Mouse (Mus musculus) neural tube, embryonic 14.5 days (tissue): Measurements from ENCODE around the gene Klhdc4. TPM values are rescaled to one million over a fixed set of nuclear protein-coding genes. Genes with fewer than 3 reads are reported as not detected.

Experiments used
- ATAC-seq: fragments of 200-750 bp; cut with Nextera tagmentation; 2 replicates; pipeline ENCODE4 v1.8.0; 2017; ENCODE audit warnings: low read depth, mild to moderate bottlenecking, moderate TSS enrichment, moderate library complexity
- H3K27ac ChIP-seq: fragments of 300-500 bp; sonication (generic); 2 replicates; pipeline ENCODE4 v1.5.1; 2014; ENCODE audit warnings: low read depth, mild to moderate bottlenecking, control low read depth, low read length, moderate library complexity, mixed read lengths
- H3K27me3 ChIP-seq: fragments of 300-500 bp; sonication (generic); 2 replicates; pipeline ENCODE4 v1.6.1; 2014; ENCODE audit warnings: low read length; ENCODE audit not compliant: control insufficient read depth, insufficient read depth
- H3K36me3 ChIP-seq: fragments of 300-500 bp; sonication (generic); 2 replicates; pipeline ENCODE4 v1.6.1; 2014; ENCODE audit warnings: low read length, mixed read lengths; ENCODE audit not compliant: control insufficient read depth, insufficient read depth
- H3K4me1 ChIP-seq: fragments of 300-500 bp; sonication (generic); 2 replicates; pipeline ENCODE4 v1.6.1; 2014; ENCODE audit warnings: low read length; ENCODE audit not compliant: control insufficient read depth, insufficient read depth
- H3K4me2 ChIP-seq: fragments of 300-500 bp; sonication (generic); 2 replicates; pipeline ENCODE4 v1.6.1; 2014; ENCODE audit warnings: mild to moderate bottlenecking, low read depth, low read length, control low read depth
- H3K4me3 ChIP-seq: fragments of 300-500 bp; sonication (generic); 2 replicates; pipeline ENCODE4 v1.5.1; 2014; ENCODE audit warnings: low read depth, low read length, control low read depth, mixed read lengths
- H3K9ac ChIP-seq: fragments of 300-500 bp; sonication (generic); replicated peaks from 2 replicates; pipeline ENCODE4 v1.6.1; 2014; ENCODE audit warnings: low read depth, mild to moderate bottlenecking, control low read depth, low read length, mixed read lengths
- H3K9me3 ChIP-seq: fragments of 300-500 bp; sonication (generic); 2 replicates; pipeline ENCODE4 v1.6.1; 2016; ENCODE audit warnings: low read length; ENCODE audit not compliant: control insufficient read depth
- WGBS: fragments of 180-500 bp; shearing (Covaris S2); extraction: QIAGEN DNeasy Blood & Tissue Kit; methylation state at CpG from one replicate; pipeline ENCODE4 v1.1.7; 2014; 5-methylcytosine and 5-hydroxymethylcytosine counted together
- polyA plus RNA-seq: library from polyadenylated mRNA; unstranded; fragments of >200 nt; fragmentation: Nextera tagmentation; extraction: Ambion mirVana; gene quantifications from 2 replicates; pipeline ENCODE4 v1.2.1, GENCODE M21; 2014

Gene Klhdc4
- polyA plus RNA-seq = 43.7 and 46.2 TPM in 2 replicates

- H3K9ac ChIP-seq = peak within 1 kb of the TSS; percentile 80
- peaks cover 13% of the 10 kb centered on the region for H3K4me1 ChIP-seq
- H3K9me3 ChIP-seq = no peaks in the 10 kb centered on the region
- WGBS = under 1% methylated on average over 68 of the region's 68 CpGs
- peak within 1 kb of the TSS; percentile 88 for H3K4me3 ChIP-seq
- H3K27ac ChIP-seq = peak within 1 kb of the TSS; percentile 85
- H3K4me2 ChIP-seq = peak within 1 kb of the TSS; percentile 96
- H3K36me3 ChIP-seq = no peaks in the 10 kb centered on the region
- no peaks in the 10 kb centered on the region for H3K27me3 ChIP-seq
- peak; percentile 99 for ATAC-seq
Measured at GRCm38 (mm10) chr8:121829048-121829776, at the start of gene Klhdc4. TSS of gene Klhdc4 (minus strand) at chr8:121829569.

- Histone ChIP-seq H3K4me1 (no peaks in the 10 kb centered on the region), H3K4me3 (no peak overlapping the region), H3K27me3 (no peaks in the 10 kb centered on the region), H3K9me3 (no peaks in the 10 kb centered on the region), H3K27ac (no peak overlapping the region), H3K9ac (no peak overlapping the region), H3K4me2 (no peak overlapping the region), H3K36me3 (peaks cover under 1% of the 10 kb centered on the region; the same call in 1 of the 2 replicates)
- no peak for ATAC-seq
- 91% methylated on average over 7 of the region's 7 CpGs for WGBS
Measured at GRCm38 (mm10) chr8:121877828-121878480, 48.6 kb upstream of the Klhdc4 start.

DNA sequence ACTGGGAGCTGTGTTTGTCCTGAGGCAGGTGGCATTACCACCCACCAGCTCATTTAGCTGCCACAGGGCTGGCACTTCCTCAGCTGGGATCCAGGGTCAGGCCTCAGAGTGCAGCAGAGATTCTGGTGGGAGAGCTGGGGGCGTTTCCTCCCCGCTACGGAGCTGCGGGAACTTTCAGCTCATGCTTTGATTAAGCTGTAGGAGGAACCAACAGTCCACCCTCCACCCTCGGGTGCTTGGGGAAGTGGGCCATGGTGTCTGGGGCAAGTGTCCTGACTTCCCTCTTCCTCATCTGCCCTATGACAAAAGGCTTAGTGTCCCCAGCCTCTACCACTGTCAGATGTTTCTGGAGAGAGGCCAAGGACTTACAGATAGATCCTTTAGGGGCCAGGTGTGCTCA lies 47.8 kb upstream of the Klhdc4 start:
- Histone ChIP-seq H3K36me3 (no peaks in the 10 kb centered on the region; the same call in 1 of the 2 replicates), H3K9ac (no peak overlapping the region), H3K4me3 (no peak overlapping the region), H3K27me3 (no peaks in the 10 kb centered on the region), H3K27ac (no peak overlapping the region), H3K4me1 (peaks cover 3% of the 10 kb centered on the region; the same call in 1 of the 2 replicates), H3K4me2 (no peak overlapping the region), H3K9me3 (no peaks in the 10 kb centered on the region)
- 77% methylated on average over 5 of the region's 5 CpGs for WGBS
- ATAC-seq = no peak

DNA sequence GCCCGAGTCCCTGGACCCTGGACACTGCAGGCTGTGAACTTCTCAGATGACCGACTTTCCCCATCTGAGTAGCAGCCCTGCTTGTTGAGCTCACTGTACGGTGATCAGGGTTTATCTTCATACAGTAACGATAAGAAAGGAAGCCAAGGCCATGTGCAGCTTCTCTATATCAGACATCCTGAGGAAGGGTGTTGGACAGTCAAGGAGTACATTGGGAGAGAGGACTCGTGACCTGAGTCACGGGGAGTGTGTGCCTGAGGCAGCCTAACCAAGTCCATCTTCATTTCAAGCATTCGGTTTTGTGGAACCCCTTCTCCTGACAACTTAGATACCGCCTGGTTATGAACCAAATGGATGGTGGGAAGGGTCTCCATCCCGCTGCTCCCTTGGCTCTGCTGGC lies 46.1 kb upstream of the Klhdc4 start:
- H3K36me3 ChIP-seq = no peaks in the 10 kb centered on the region
- H3K9me3 ChIP-seq = no peaks in the 10 kb centered on the region
- H3K4me2 ChIP-seq = no peak overlapping the region
- H3K27ac ChIP-seq = no peak overlapping the region
- H3K4me3 ChIP-seq = no peak overlapping the region
- H3K4me1 ChIP-seq = peaks cover 7% of the 10 kb centered on the region; the same call in 1 of the 2 replicates
- H3K27me3 ChIP-seq = no peaks in the 10 kb centered on the region
- H3K9ac ChIP-seq = no peak overlapping the region
- 91% methylated on average over 9 of the region's 9 CpGs for WGBS
- no peak for ATAC-seq

GRCm38 (mm10) chr8:121875045-121875444 lies 45.7 kb upstream of the Klhdc4 start:
- ATAC-seq = no peak
- Histone ChIP-seq H3K4me1 (peaks cover 7% of the 10 kb centered on the region; the same call in 1 of the 2 replicates), H3K4me3 (no peak overlapping the region), H3K27me3 (no peaks in the 10 kb centered on the region), H3K36me3 (no peaks in the 10 kb centered on the region), H3K4me2 (no peak overlapping the region), H3K9me3 (no peaks in the 10 kb centered on the region), H3K27ac (no peak overlapping the region), H3K9ac (no peak overlapping the region)
- 56% methylated on average over 3 of the region's 3 CpGs for WGBS

DNA sequence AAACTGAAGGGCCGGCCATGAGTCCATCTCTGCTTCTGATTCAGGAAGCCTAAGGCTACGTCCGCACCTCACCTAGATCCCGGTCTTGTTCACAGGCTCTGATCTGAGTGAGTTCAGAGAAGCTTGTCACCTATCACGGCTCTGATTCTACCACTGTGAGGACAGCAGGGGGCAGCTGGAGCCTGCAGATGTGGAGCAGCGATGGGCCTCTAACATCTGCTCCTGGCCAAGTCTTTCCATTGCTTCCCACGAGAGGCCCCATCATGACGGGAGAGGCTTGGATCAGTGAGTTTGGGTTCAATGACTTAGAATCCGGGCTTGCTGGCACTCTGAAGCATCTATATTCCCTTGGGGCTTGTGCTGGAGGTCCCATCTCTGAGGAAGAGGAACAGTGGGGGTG lies 44.7 kb upstream of the Klhdc4 start:
- Histone ChIP-seq H3K4me2 (no peak overlapping the region), H3K36me3 (no peaks in the 10 kb centered on the region), H3K27me3 (no peaks in the 10 kb centered on the region), H3K4me1 (peaks cover 7% of the 10 kb centered on the region; the same call in 1 of the 2 replicates), H3K9ac (no peak overlapping the region), H3K4me3 (no peak overlapping the region), H3K9me3 (no peaks in the 10 kb centered on the region), H3K27ac (no peak overlapping the region)
- ATAC-seq = no peak
- 64% methylated on average over 9 of the region's 9 CpGs for WGBS

GRCm38 (mm10) chr8:121871833-121872440 lies 42.6 kb upstream of the Klhdc4 start:
- H3K9ac ChIP-seq = no peak overlapping the region
- no peak overlapping the region for H3K4me3 ChIP-seq
- H3K9me3 ChIP-seq = no peaks in the 10 kb centered on the region
- no peaks in the 10 kb centered on the region for H3K36me3 ChIP-seq
- no peak overlapping the region for H3K27ac ChIP-seq
- no peak overlapping the region for H3K4me2 ChIP-seq
- no peaks in the 10 kb centered on the region for H3K27me3 ChIP-seq
- WGBS = 19% methylated on average over 10 of the region's 10 CpGs
- no peak for ATAC-seq
- H3K4me1 ChIP-seq = peaks cover 7% of the 10 kb centered on the region; the same call in 1 of the 2 replicates

- no peak for ATAC-seq
- Histone ChIP-seq H3K27ac (no peak overlapping the region), H3K4me2 (no peak overlapping the region), H3K36me3 (no peaks in the 10 kb centered on the region), H3K9ac (no peak overlapping the region), H3K4me1 (peaks cover 7% of the 10 kb centered on the region; the same call in 1 of the 2 replicates), H3K27me3 (no peaks in the 10 kb centered on the region), H3K4me3 (no peak overlapping the region), H3K9me3 (no peaks in the 10 kb centered on the region)
- WGBS = 96% methylated on average over 2 of the region's 2 CpGs
Measured at GRCm38 (mm10) chr8:121870190-121870589, 40.8 kb upstream of the Klhdc4 start.

GRCm38 (mm10) chr8:121868896-121869295 lies 39.5 kb upstream of the Klhdc4 start:
- Histone ChIP-seq H3K9me3 (no peaks in the 10 kb centered on the region), H3K27ac (no peak overlapping the region), H3K4me2 (no peak overlapping the region), H3K27me3 (no peaks in the 10 kb centered on the region), H3K4me1 (peaks cover 7% of the 10 kb centered on the region; the same call in 1 of the 2 replicates), H3K4me3 (no peak overlapping the region), H3K36me3 (no peaks in the 10 kb centered on the region), H3K9ac (no peak overlapping the region)
- ATAC-seq = no peak
- 92% methylated on average over 7 of the region's 7 CpGs for WGBS
